Mouse (Mus musculus) spleen, postnatal 10 days (tissue): Measurements from ENCODE around the gene Lck.

Experiments
- DNase-seq, 2 experiments: peaks; one replicate each; pipeline ENCODE4 v3.0.0; 2021 to 2022; ENCODE audit warnings: low spot score in 2 of 2

Lck gene

DNA sequence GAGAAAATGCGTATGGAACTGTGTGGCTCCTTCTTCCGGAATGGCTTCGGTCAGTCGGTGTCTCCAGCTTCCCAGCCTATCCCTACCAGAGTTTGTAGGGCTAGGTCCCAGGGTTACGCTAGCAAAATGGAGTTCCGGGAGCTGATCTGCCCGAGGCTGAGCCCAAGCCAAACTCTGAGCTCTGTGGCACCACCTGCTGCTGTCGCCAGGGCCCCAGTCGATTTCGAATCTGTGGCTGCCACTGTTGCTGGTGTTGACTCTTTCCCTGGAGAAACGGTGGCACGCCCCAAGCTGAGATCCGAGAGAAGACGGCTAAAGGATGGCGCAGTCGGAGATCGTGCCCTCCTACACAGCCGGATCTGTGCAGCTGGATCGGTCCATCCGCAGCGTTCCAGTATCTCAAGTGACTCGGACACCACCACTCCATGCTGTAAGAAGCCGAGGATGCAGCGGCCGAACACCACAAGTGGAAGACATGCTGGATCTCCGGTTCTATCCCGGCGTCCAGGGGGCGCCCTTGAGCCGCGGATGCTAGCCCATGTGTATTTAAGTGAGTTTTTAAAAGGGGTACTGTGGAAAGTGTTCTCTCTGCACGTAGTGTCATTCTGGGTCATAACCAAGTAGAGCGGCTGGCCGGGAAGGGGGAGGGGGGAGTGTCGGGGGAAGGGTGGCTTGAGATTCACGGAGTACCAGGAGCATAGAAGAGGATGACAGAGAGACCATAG is 11.6 kb upstream of the Lck start:
- peak; percentile 89 to 94 for DNase-seq

- peak in 1 of 2 experiments; percentile 34 for DNase-seq
Measured at GRCm38 (mm10) chr4:129584370-129584769, 10.9 kb upstream of the Lck start.

- no peak for DNase-seq
Measured at GRCm38 (mm10) chr4:129582251-129582650, 8.8 kb upstream of the Lck start.

DNA sequence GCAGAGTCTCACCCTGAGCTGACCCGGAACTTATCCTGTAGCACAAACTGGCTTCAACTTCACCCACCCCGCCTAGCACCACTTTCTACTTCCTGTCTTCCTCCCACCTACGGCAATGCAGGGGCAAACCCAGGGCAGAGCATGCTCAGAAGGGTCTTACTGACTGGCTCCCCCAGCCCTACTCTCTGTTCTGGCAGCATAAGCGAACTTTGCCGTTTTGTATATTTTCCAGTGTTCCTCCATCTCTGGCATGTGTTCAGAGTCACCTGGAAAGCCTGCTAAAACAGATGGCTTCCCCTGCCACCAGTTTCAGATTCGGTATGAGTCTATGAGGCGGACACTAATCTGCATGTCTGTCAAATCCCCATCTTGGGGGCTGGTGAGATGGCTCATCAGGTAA is 6.9 kb upstream of the Lck start:
- DNase-seq: peak in 1 of 2 experiments; percentile 45

DNA sequence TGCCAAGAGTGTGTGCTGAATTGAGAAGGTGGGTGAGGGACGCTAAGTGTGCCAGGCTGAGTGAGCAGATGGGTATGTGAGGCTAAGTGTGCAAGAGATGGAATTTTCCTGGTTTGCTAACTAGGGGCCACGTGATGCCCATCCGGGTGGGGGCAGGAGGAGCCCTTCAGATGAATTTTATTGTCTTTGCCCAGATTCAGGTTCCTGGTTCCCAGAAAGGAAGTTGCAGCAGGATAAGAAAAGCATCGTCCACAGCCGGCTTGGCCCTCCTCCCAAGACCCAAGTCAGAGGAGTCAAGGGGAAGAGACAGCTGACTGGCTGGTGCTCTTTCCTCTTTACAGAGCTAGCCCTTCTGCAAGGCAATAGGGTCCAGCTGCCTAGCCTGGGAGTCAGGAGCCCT is 5.0 kb upstream of the Lck start, which contains the start of gene Fam167b:
TSS of gene Fam167b (minus strand) at position 84 of the 400 bp plus-strand sequence.
- no peak for DNase-seq

DNA sequence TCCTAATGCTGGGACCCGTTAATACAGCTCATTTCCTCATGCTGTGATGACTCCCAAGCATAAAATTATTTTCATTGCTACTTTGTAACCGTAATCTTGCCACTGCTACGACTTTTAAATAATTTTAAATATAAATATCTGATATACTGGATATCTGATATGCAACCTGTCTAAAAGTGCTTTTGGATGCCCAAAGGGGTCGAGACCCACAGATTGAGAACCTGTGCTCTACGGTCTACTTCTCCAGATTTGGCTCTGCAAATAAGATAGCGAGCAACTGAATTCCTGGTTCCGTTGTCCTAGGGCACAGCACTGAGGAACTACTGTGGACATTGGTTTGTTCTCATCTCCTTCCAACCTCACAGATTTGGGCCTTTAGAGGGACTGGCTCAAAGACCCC is 4.2 kb upstream of the Lck start:
- DNase-seq: no peak

DNA sequence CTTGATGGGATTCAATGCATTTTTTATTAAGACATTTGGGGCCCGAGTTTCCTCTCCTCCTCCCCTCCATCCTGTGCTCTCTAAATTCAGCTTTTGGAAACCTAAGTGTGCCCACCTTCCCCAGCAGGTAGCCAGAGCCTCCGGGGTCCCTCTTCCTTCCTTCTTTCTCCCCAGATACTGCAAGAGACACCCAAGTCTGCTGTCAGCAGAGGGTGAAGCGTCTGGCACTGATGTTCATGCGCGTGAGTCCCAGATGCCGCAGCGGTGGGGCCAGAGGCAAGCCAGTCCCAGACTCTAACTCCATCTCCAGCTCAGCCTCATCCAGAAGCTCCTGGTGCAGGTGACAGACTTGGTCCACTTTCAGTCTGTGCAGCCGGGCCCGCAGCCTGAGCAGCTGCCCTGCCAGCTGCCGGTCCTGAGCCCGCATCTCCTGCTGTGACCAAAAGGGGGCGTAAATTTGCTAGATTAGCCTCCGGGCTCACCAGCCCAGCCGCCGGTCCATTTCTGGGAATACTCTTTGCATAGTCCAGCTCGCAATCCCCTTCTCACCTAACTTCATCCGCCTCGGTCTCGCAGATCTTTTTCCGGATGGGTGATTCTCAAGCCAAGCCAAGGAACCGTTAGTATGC is 3.5 kb upstream of the Lck start:
- DNase-seq: peak; percentile 59 to 79

GRCm38 (mm10) chr4:129575171-129575844 is 1.9 kb upstream of the Lck start:
- DNase-seq: peak in 1 of 2 experiments; percentile 76

- no peak for DNase-seq
Measured at GRCm38 (mm10) chr4:129573093-129573370, 409 bp downstream of the Lck start.

DNA sequence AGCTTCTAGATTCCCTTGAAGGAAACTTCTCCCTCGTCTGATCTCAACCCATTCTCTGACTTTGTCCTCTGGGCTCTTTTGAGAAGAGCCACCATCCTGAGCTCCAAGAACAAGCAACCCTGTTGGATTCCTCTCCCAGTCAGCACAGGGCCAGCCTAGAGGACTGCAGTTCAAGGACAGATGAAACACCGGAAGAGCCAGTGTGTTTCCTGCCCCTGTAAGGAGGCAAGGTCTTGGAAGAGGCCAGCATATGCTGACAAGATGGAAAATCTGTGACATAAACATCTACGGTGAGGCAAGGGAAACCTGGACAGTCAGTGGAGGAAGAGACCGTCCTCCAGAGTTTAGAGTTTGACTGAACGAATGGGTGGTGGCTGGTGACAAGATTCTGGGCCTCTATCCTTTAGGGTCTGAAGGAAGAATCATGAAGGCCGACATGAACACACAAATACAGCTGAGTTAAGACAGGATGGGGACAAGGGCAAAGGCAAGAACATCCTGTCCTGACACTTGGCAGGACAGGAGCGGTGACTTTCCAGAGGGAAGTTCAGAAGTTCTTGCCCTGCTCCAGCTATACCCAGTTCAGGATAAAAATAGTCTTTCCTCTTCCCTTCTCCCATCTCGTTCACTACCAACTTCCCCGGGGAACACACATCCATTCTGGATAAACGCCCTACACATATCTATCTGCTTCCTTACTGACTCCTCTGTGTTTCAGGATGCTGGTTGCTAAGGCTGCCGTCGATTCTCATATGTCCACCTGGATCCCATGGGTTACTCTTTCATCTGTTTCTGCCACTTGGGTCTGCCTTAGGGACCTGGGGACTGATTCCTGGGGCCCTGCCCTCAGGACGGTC is 977 bp downstream of the Lck start:
- DNase-seq: no peak

DNA sequence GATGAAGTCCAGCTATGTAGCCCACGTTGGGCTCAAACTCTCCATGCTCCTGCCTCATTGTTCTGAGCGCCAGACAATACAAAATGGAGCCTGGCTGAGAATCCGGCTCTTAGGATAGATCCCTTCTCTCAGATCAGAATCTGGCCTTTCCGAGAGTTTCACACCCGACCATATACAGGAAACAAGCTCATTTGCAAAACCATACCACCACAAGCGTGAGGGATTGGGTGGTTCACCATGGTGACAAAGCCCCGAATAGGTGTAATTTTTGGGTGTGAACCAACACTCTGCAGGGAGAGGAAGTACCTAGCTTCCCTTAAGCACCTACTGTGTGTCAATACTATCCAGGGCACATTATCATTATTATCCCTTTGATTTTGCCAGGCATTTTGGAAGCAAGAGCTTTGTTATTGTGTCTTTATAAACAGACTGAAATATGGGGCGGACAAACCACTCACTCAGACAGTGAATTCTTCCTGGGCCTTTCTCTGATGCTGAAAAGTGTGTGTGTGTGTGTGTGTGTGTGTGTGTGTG is 1.8 kb downstream of the Lck start:
- no peak for DNase-seq

DNA sequence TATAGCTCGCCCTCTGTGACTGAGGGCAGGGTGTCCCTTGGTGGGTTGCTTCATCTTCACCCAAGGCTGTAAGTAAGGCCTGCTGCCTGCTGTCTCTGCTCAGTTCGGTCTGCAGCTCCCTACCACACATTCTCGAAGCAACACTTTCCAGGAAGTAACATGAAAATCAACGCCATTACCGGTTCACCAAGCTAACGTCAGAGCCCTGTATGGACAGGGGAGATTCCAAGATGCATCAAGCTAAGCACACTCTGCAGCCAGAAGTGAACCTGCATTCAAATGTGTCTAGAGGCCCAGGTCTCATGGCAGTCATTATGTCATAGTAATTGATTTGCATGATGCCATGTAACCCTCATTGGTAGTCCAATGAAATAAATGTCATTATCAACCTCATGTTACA is 3.4 kb downstream of the Lck start:
- DNase-seq: no peak

DNA sequence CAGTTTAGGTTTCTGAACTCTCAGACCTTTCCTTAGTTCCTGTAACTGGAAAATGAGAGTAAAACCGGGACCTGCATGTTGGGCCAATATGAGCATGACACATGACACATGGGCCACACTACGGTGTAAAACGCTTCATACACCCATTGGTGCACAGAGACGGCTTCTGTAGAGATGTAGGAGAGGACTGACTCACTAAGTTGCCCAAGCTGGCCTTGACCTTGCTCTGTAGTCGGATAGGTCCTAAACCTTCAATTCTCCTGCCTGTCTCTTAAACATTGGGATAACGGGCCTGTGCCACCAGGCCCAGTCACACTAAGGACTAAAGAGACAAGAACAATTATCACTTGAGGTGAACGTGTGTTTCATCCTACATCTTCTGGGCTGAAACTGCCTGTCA is 5.1 kb downstream of the Lck start:
- no peak for DNase-seq

DNA sequence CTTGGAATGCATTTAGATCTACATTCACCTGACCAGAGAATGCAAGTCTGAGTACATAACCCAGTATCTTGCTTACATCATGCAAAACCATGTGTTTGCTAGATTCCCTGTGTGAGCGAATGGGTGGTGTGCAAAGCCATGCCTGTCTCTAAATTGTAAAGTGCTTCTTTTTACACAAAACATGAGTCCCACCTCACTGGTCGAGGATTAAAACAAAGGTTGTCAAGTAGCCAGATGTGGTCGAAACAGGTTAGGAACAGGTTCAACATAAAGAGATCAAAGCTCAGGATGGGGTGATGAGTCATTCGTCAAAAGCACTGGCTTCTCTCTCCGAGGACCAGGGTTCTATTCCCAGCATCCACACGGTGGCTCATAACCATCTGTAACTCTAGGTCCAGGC is 8.3 kb downstream of the Lck start:
- DNase-seq: no peak

GRCm38 (mm10) chr4:129563718-129564117 is 9.7 kb downstream of the Lck start:
- no peak for DNase-seq

DNA sequence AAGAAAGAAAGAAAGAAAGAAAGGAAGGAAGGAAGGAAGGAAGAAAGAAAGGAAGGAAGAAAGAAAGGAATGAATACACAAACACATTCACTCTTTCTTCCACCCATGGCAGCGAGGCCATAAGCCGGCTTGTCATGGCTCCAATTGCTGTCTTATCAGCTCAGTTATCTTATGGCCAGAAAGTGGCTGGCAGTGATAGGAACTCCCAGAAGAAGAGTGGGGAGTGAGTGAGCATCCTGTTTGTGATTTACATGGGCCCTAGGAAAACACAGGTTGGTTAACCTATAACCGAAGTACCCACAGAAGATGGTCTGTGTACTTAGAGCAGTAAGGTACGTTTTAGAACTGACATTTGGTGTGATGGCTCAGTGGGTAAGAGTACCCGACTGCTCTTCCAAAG is 12.3 kb downstream of the Lck start:
- no peak for DNase-seq

DNA sequence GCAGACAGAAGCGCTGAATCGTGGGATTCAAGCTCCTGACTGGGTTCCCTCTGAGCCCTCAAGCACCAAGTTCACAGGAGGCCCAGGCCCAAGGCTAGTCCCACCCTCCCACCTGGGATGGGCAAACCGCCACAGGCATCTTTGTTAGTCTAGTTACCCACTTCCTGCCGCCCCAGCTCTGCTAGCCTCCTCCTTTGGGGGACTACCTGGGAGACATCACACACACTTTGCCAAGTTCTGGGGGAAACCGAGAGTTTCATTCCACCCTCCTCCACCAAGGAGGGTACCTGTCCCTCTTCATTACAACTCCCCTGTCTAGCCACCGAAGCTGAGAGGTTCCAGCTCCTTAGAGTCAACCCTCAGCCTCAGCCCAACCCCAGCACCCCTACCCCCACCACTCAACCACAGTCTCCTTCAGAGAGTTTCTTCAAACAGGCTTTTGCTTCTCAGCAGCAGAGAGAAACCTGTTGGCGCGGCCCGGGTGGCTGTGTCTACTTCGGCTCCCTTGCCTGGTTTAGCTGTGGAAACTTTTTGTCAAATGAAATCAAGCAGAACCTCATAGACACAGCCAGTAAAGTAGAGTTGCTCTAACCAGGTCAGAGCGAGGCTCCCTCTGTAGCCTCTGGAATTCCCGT is 15.0 kb downstream of the Lck start:
- DNase-seq: peak; percentile 44 to 55

DNA sequence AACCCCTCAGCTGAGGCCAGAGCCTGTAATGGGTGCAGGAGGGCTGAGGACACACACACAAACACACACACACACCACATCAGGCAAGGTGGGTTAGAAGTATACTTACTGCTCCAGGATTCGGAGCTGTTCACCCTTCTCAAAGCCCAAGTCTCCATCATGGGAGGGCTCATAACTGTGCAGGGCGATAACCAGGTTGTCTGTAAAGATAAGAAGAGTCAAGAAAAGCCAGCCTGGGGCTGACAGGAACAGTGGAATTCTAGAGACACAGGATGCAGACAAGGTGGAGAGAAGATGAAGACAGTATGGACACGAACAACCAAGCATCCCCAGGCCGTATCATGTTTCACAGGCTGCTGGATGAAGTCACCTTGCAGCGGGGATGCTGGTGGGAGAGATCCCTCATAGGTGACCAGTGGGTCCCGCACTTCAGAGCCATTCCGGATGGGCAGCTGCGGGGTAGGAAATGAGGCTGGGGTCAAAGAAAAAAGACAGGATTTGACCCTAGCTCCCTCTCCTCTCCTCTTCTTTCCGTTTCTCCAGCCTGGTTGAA is 16.1 kb downstream of the Lck start:
- DNase-seq: peak in 1 of 2 experiments; percentile 48

- peak; percentile 92 to 95 for DNase-seq
Measured at GRCm38 (mm10) chr4:129556532-129557223, 16.8 kb downstream of the Lck start.

DNA sequence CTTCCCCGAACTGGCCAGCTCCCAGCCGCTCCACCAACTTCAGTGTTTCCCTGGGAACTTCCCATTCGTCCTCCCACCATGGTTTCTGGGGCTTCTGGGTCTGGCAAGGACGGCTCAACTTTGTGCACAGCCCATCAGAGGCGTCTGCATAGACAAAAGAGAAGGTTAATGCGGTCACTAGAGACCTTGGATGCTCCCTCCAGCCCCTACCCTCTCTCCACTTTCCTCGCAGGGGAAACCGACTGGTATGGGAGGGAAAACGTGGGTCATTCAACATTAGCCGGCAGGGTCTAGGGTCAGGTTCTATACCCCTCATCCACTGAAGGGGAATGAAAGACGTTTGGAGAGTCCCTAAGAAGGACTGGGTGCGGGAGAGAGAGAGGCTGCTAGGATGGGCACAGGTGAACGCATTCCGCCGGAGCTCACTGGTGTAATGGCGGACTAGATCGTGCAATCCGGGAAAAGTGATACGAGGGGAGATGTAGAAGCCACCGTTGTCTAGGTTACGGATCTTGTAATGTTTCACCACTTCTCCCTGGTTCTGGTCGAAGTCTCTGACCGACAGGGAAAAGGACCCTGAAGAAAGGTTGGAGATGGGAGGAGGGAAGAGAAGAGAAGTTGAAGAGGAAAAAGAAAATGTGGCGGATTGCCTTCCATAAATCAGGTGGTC is 17.4 kb downstream of the Lck start:
- peak; percentile 33 to 35 for DNase-seq
